Mouse (Mus musculus) kidney, adult 8-10 months (tissue): Measurements from ENCODE around the gene Tpst1.
A peak's percentile ranks its signal among the peaks of the same experiment; 100 is the strongest.

Source experiments
- DNase-seq, 2 experiments: peaks; one replicate each; pipeline ENCODE4 v3.0.0; 2022

Tpst1 gene

GRCm38 (mm10) chr5:130145961-130146360 lies 72.8 kb downstream of the Tpst1 start:
- DNase-seq: no peak

GRCm38 (mm10) chr5:130149726-130150310 lies 76.7 kb downstream of the Tpst1 start:
- no peak for DNase-seq

GRCm38 (mm10) chr5:130154286-130154685 lies 81.2 kb downstream of the Tpst1 start:
- DNase-seq: no peak

- no peak for DNase-seq
Observed at GRCm38 (mm10) chr5:130158545-130158944, 85.4 kb downstream of the Tpst1 start.

- no peak for DNase-seq
Observed at GRCm38 (mm10) chr5:130159761-130160201, 86.7 kb downstream of the Tpst1 start.

GRCm38 (mm10) chr5:130163670-130164069 lies 90.5 kb downstream of the Tpst1 start:
- peak; percentile 58 to 86 for DNase-seq

- DNase-seq: no peak
Observed at GRCm38 (mm10) chr5:130165213-130165612, 92.1 kb downstream of the Tpst1 start.

GRCm38 (mm10) chr5:130169109-130169508 lies 96.0 kb downstream of the Tpst1 start:
- no peak for DNase-seq

GRCm38 (mm10) chr5:130170666-130171422 lies 97.7 kb downstream of the Tpst1 start:
- DNase-seq: no peak

GRCm38 (mm10) chr5:130171423-130171954 lies 98.4 kb downstream of the Tpst1 start, which contains the start of gene Rabgef1:
Gene Rabgef1 (plus strand): TSS chr5:130171798.
- peak; percentile 93 to 94 for DNase-seq

- DNase-seq: peak in 1 of 2 experiments; percentile 55
Observed at GRCm38 (mm10) chr5:130171956-130172601, 99.0 kb downstream of the Tpst1 start.

- DNase-seq: no peak
Observed at GRCm38 (mm10) chr5:130173012-130173411, 99.9 kb downstream of the Tpst1 start.

- no peak for DNase-seq
Observed at GRCm38 (mm10) chr5:130177871-130178270, 104.7 kb downstream of the Tpst1 start.

- no peak for DNase-seq
Observed at GRCm38 (mm10) chr5:130180362-130180761, 107.2 kb downstream of the Tpst1 start.

- DNase-seq: no peak
Observed at GRCm38 (mm10) chr5:130181740-130182540, 108.8 kb downstream of the Tpst1 start.

- no peak for DNase-seq
Observed at GRCm38 (mm10) chr5:130182541-130182821, 109.4 kb downstream of the Tpst1 start.

- no peak for DNase-seq
Observed at GRCm38 (mm10) chr5:130184193-130184856, 111.2 kb downstream of the Tpst1 start.

- DNase-seq: no peak
Observed at GRCm38 (mm10) chr5:130185312-130185711, 112.2 kb downstream of the Tpst1 start.
